ENCODE assay signal across 8 mouse cellular contexts in the genomic region with DNA sequence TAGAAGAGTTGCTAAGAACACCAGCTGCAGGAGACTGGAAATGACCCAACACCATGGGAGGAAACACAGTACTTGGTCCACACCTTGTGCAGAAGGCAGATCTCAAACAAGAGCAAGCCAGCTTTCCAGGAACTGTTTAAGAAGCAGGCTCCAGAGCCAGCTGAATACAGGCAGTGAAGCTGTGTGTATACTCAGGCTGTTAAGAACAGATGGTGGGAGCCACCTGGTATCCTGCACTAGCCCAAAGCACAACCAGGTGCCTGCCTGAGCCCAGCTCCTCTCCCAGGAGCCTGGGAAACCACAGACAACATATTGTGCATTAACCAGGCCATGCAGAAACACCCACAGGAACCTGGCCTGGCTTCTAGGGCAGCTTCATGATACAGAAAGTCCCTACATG. TPM values are rescaled to one million over a fixed set of nuclear protein-coding genes. Genes with fewer than 3 reads are reported as not detected.
DNase-seq lines count a peak whose midpoint lies in the region; ATAC-seq and TF ChIP-seq lines count a peak whose summit lies in the region.
"Had no signal": no experiment of that assay in that cellular context is flagged by ENCODE, and none has a peak within 500 bp of the region (broad histone marks: within the 10 kb centered on the region; RNA-seq: fewer than 3 reads in every experiment).

No protein-coding gene starts in this region.

- no peaks in the 10 kb centered on the region for H3K36me3 ChIP-seq in hindbrain, postnatal 0 days (ENCODE audit: insufficient read depth, low read length)
- H3K36me3 ChIP-seq in hindbrain, embryonic 14.5 days (replicated peaks; ENCODE audit: control insufficient read depth, insufficient read depth): no peaks in the 10 kb centered on the region; the same call in 1 of the 2 replicates
- H3K36me3 ChIP-seq in stomach, postnatal 0 days (ENCODE audit: control insufficient read depth, insufficient read depth, low read length): peaks cover 2% of the 10 kb centered on the region; the same call in 1 of the 2 replicates

- no peaks in the 10 kb centered on the region for H3K9me3 ChIP-seq in hindbrain, postnatal 0 days (ENCODE audit: low read length)
- H3K9me3 ChIP-seq in hindbrain, embryonic 14.5 days (ENCODE audit: control insufficient read depth, low read length): no peaks in the 10 kb centered on the region
- H3K9me3 ChIP-seq in stomach, postnatal 0 days (ENCODE audit: control insufficient read depth, low read length): no peaks in the 10 kb centered on the region

- peak; percentile 64 for ATAC-seq in hindbrain, postnatal 0 days
- ATAC-seq in hindbrain, embryonic 14.5 days (ENCODE audit: low FRiP score): no peak
- ATAC-seq in stomach, postnatal 0 days (ENCODE audit: low FRiP score, low TSS enrichment): peak; percentile 61

- no peak for TF ChIP-seq EP300 in stomach, postnatal 0 days (optimal IDR thresholded peaks at IDR 0.05)

- peak; percentile 46 for DNase-seq in hindbrain, postnatal 0 days (ENCODE audit: low spot score)
- DNase-seq in hindbrain, embryonic 14.5 days (ENCODE audit: low spot score): no peak
- DNase-seq in right cerebral cortex, adult 18-20 months: peak; percentile 62
- no peak for DNase-seq in right cerebral cortex, postnatal 4 days
- DNase-seq in cerebellum, postnatal 10 days: peak; percentile 77 to 84
- no peak for DNase-seq in stomach, postnatal 0 days (ENCODE audit: low spot score)
- no peak for DNase-seq in kidney, adult 18-20 months
- DNase-seq: kidney, postnatal 4 days had no signal

- no peak for TF ChIP-seq CTCF in hindbrain, postnatal 0 days (IDR thresholded peaks at IDR 0.05; ENCODE audit: low read depth)
- TF ChIP-seq CTCF in stomach, postnatal 0 days (IDR thresholded peaks at IDR 0.05; ENCODE audit: low read depth): no peak

- H3K9ac ChIP-seq in hindbrain, postnatal 0 days (replicated peaks; ENCODE audit: low read length): no peak overlapping the region
- H3K9ac ChIP-seq in hindbrain, embryonic 14.5 days: no peak overlapping the region
- no peak overlapping the region; the same call in 1 of the 2 replicates for H3K9ac ChIP-seq in stomach, postnatal 0 days (ENCODE audit: low read length)

- no peaks in the 10 kb centered on the region for H3K27me3 ChIP-seq in hindbrain, postnatal 0 days (ENCODE audit: insufficient read depth, low read length)
- no peaks in the 10 kb centered on the region for H3K27me3 ChIP-seq in hindbrain, embryonic 14.5 days (ENCODE audit: control insufficient read depth, insufficient read depth, low read length)
- H3K27me3 ChIP-seq in stomach, postnatal 0 days (ENCODE audit: control insufficient read depth, insufficient read depth, low read length): no peaks in the 10 kb centered on the region

- peak overlapping the region; percentile 26; the same call in 1 of the 2 replicates for H3K27ac ChIP-seq in hindbrain, postnatal 0 days
- no peak overlapping the region for H3K27ac ChIP-seq in hindbrain, embryonic 14.5 days
- no peak overlapping the region for H3K27ac ChIP-seq in stomach, postnatal 0 days (replicated peaks)

- H3K4me3 ChIP-seq in hindbrain, postnatal 0 days (ENCODE audit: low read length): no peak overlapping the region
- no peak overlapping the region for H3K4me3 ChIP-seq in hindbrain, embryonic 14.5 days (replicated peaks; ENCODE audit: low read length)
- no peak overlapping the region for H3K4me3 ChIP-seq in stomach, postnatal 0 days (ENCODE audit: low read depth, low read length)

- H3K4me2 ChIP-seq in hindbrain, postnatal 0 days (ENCODE audit: low read depth, low read length): no peak overlapping the region
- no peak overlapping the region for H3K4me2 ChIP-seq in hindbrain, embryonic 14.5 days (replicated peaks)
- no peak overlapping the region for H3K4me2 ChIP-seq in stomach, postnatal 0 days (replicated peaks; ENCODE audit: low read depth)

- peaks cover 8% of the 10 kb centered on the region; the same call in 1 of the 2 replicates for H3K4me1 ChIP-seq in hindbrain, postnatal 0 days (ENCODE audit: insufficient read depth, low read length)
- H3K4me1 ChIP-seq in hindbrain, embryonic 14.5 days (replicated peaks; ENCODE audit: control insufficient read depth, insufficient read depth, low read length): no peaks in the 10 kb centered on the region
- no peaks in the 10 kb centered on the region; the same call in 1 of the 2 replicates for H3K4me1 ChIP-seq in stomach, postnatal 0 days (replicated peaks; ENCODE audit: control insufficient read depth, insufficient read depth)

RNA-seq across cellular contexts. Expression of a gene that starts 11.7 kb away (rescaled TPM):
- 57.3 and 65.8 TPM in 2 replicates for total RNA-seq in hindbrain, postnatal 0 days (2014; rRNA removed)
- 12.5 and 12.9 TPM in 2 replicates for polyA plus RNA-seq in hindbrain, postnatal 0 days (2015; fragmentation: Nextera tagmentation; extraction: Ambion mirVana)
- 11.0 and 12.8 TPM in 2 replicates for polyA plus RNA-seq in hindbrain, embryonic 14.5 days (2014; fragmentation: Nextera tagmentation; extraction: Ambion mirVana)
- 8.5 TPM in 2 replicates for polyA plus RNA-seq in stomach, postnatal 0 days (2015; fragmentation: Nextera tagmentation; extraction: Ambion mirVana)

RNA-seq across cellular contexts. Expression of a gene that starts 29.1 kb away (rescaled TPM):
- total RNA-seq in hindbrain, postnatal 0 days (2014; rRNA removed): 27.0 and 90.6 TPM in 2 replicates
- 37.3 and 40.3 TPM in 2 replicates for polyA plus RNA-seq in hindbrain, postnatal 0 days (2015; fragmentation: Nextera tagmentation; extraction: Ambion mirVana)
- 47.2 and 52.3 TPM in 2 replicates for polyA plus RNA-seq in hindbrain, embryonic 14.5 days (2014; fragmentation: Nextera tagmentation; extraction: Ambion mirVana)
- polyA plus RNA-seq in stomach, postnatal 0 days (2015; fragmentation: Nextera tagmentation; extraction: Ambion mirVana): 15.6 and 19.2 TPM in 2 replicates

RNA-seq across cellular contexts. Expression of a gene that starts 43.9 kb away (rescaled TPM):
- total RNA-seq in hindbrain, postnatal 0 days (2014; rRNA removed): 12.4 and 15.2 TPM in 2 replicates
- polyA plus RNA-seq in hindbrain, postnatal 0 days (2015; fragmentation: Nextera tagmentation; extraction: Ambion mirVana): 14.0 and 15.5 TPM in 2 replicates
- 13.4 and 15.8 TPM in 2 replicates for polyA plus RNA-seq in hindbrain, embryonic 14.5 days (2014; fragmentation: Nextera tagmentation; extraction: Ambion mirVana)
- 7.1 and 7.4 TPM in 2 replicates for polyA plus RNA-seq in stomach, postnatal 0 days (2015; fragmentation: Nextera tagmentation; extraction: Ambion mirVana)

Comparison
In these comparisons a context has a peak if more than half of its experiments do, and no peak if none do; other contexts are left out.
1. DNase-seq: peak in hindbrain, postnatal 0 days (single experiment), right cerebral cortex, adult 18-20 months (single experiment) and cerebellum, postnatal 10 days (2 of 2); none in hindbrain, embryonic 14.5 days (single experiment), right cerebral cortex, postnatal 4 days (single experiment), stomach, postnatal 0 days (single experiment) and kidney, adult 18-20 months (single experiment).